Mouse (Mus musculus): ENCODE data around the gene Serpina1e.
A peak's percentile ranks its signal among the peaks of the same experiment; 100 is the strongest.

The Serpina1e gene

GRCm38 (mm10) chr12:103958798-103959197, at the start of gene Serpina1e:
Gene Serpina1e (minus strand): TSS chr12:103958975.
- Histone ChIP-seq H3K9me3 (ENCODE audit: low read length) (peaks cover 46% of the 10 kb centered on the region), H3K4me1 (replicated peaks; ENCODE audit: low read depth, low read length) (no peaks in the 10 kb centered on the region), H3K4me3 (replicated peaks; ENCODE audit: low read length) (no peak within 1 kb of the TSS), H3K27me3 (ENCODE audit: insufficient read depth, low read length) (no peaks in the 10 kb centered on the region), H3K36me3 (ENCODE audit: insufficient read depth, low read length) (no peaks in the 10 kb centered on the region)
- TF ChIP-seq CTCF (conservative IDR thresholded peaks at IDR 0.05; ENCODE audit: low read length) (no peak), NANOG (IDR thresholded peaks at IDR 0.05; ENCODE audit: borderline replicate concordance, low read length) (no peak), POU5F1 (IDR thresholded peaks at IDR 0.05; ENCODE audit: borderline replicate concordance, low read length) (no peak)

- Histone ChIP-seq H3K27me3 (ENCODE audit: insufficient read depth, low read length) (no peaks in the 10 kb centered on the region), H3K4me1 (replicated peaks; ENCODE audit: low read depth, low read length) (no peaks in the 10 kb centered on the region), H3K4me3 (replicated peaks; ENCODE audit: low read length) (no peak overlapping the region), H3K36me3 (ENCODE audit: insufficient read depth, low read length) (no peaks in the 10 kb centered on the region), H3K9me3 (ENCODE audit: low read length) (peaks cover 29% of the 10 kb centered on the region)
- TF ChIP-seq CTCF (conservative IDR thresholded peaks at IDR 0.05; ENCODE audit: low read length): peak; percentile 51
- TF ChIP-seq NANOG (IDR thresholded peaks at IDR 0.05; ENCODE audit: borderline replicate concordance, low read length): no peak
Measured at GRCm38 (mm10) chr12:104004689-104005088, 45.9 kb upstream of the Serpina1e start.

GRCm38 (mm10) chr12:104003238-104003612, 44.5 kb upstream of the Serpina1e start:
- no peaks in the 10 kb centered on the region for H3K27me3 ChIP-seq (ENCODE audit: insufficient read depth, low read length)
- TF ChIP-seq CTCF (conservative IDR thresholded peaks at IDR 0.05; ENCODE audit: low read length) (no peak), NANOG (IDR thresholded peaks at IDR 0.05; ENCODE audit: borderline replicate concordance, low read length) (no peak), POU5F1 (IDR thresholded peaks at IDR 0.05; ENCODE audit: borderline replicate concordance, low read length) (no peak)
- no peak overlapping the region for H3K4me3 ChIP-seq (replicated peaks; ENCODE audit: low read length)
- H3K36me3 ChIP-seq (ENCODE audit: insufficient read depth, low read length): no peaks in the 10 kb centered on the region
- peaks cover 30% of the 10 kb centered on the region for H3K9me3 ChIP-seq (ENCODE audit: low read length)
- H3K4me1 ChIP-seq (replicated peaks; ENCODE audit: low read depth, low read length): no peaks in the 10 kb centered on the region

- Histone ChIP-seq H3K4me3 (replicated peaks; ENCODE audit: low read length) (no peak overlapping the region), H3K4me1 (replicated peaks; ENCODE audit: low read depth, low read length) (no peaks in the 10 kb centered on the region), H3K36me3 (ENCODE audit: insufficient read depth, low read length) (no peaks in the 10 kb centered on the region), H3K27me3 (ENCODE audit: insufficient read depth, low read length) (no peaks in the 10 kb centered on the region), H3K9me3 (ENCODE audit: low read length) (peaks cover 30% of the 10 kb centered on the region)
- TF ChIP-seq CTCF (conservative IDR thresholded peaks at IDR 0.05; ENCODE audit: low read length) (no peak), POU5F1 (IDR thresholded peaks at IDR 0.05; ENCODE audit: borderline replicate concordance, low read length) (no peak), NANOG (IDR thresholded peaks at IDR 0.05; ENCODE audit: borderline replicate concordance, low read length) (no peak)
Measured at GRCm38 (mm10) chr12:104002569-104003237, 43.9 kb upstream of the Serpina1e start.

- Histone ChIP-seq H3K36me3 (ENCODE audit: insufficient read depth, low read length) (no peaks in the 10 kb centered on the region), H3K4me3 (replicated peaks; ENCODE audit: low read length) (no peak overlapping the region), H3K9me3 (ENCODE audit: low read length) (peaks cover 30% of the 10 kb centered on the region), H3K27me3 (ENCODE audit: insufficient read depth, low read length) (no peaks in the 10 kb centered on the region), H3K4me1 (replicated peaks; ENCODE audit: low read depth, low read length) (no peaks in the 10 kb centered on the region)
- no peak for TF ChIP-seq CTCF (conservative IDR thresholded peaks at IDR 0.05; ENCODE audit: low read length)
- no peak for TF ChIP-seq NANOG (IDR thresholded peaks at IDR 0.05; ENCODE audit: borderline replicate concordance, low read length)
- no peak for TF ChIP-seq POU5F1 (IDR thresholded peaks at IDR 0.05; ENCODE audit: borderline replicate concordance, low read length)
Measured at GRCm38 (mm10) chr12:104000594-104000993, 41.8 kb upstream of the Serpina1e start.

- Histone ChIP-seq H3K36me3 (ENCODE audit: insufficient read depth, low read length) (no peaks in the 10 kb centered on the region), H3K4me1 (replicated peaks; ENCODE audit: low read depth, low read length) (no peaks in the 10 kb centered on the region), H3K4me3 (replicated peaks; ENCODE audit: low read length) (no peak overlapping the region), H3K9me3 (ENCODE audit: low read length) (peaks cover 29% of the 10 kb centered on the region), H3K27me3 (ENCODE audit: insufficient read depth, low read length) (no peaks in the 10 kb centered on the region)
- TF ChIP-seq POU5F1 (IDR thresholded peaks at IDR 0.05; ENCODE audit: borderline replicate concordance, low read length) (no peak), NANOG (IDR thresholded peaks at IDR 0.05; ENCODE audit: borderline replicate concordance, low read length) (no peak), CTCF (conservative IDR thresholded peaks at IDR 0.05; ENCODE audit: low read length) (no peak)
Measured at GRCm38 (mm10) chr12:103999611-104000010, 40.8 kb upstream of the Serpina1e start.

GRCm38 (mm10) chr12:103996513-103996912, 37.7 kb upstream of the Serpina1e start:
- Histone ChIP-seq H3K9me3 (ENCODE audit: low read length) (peaks cover 19% of the 10 kb centered on the region), H3K4me1 (replicated peaks; ENCODE audit: low read depth, low read length) (no peaks in the 10 kb centered on the region), H3K36me3 (ENCODE audit: insufficient read depth, low read length) (no peaks in the 10 kb centered on the region), H3K4me3 (replicated peaks; ENCODE audit: low read length) (no peak overlapping the region), H3K27me3 (ENCODE audit: insufficient read depth, low read length) (peaks cover 5% of the 10 kb centered on the region; the same call in 1 of the 2 replicates)
- TF ChIP-seq POU5F1 (IDR thresholded peaks at IDR 0.05; ENCODE audit: borderline replicate concordance, low read length) (no peak), NANOG (IDR thresholded peaks at IDR 0.05; ENCODE audit: borderline replicate concordance, low read length) (no peak), CTCF (conservative IDR thresholded peaks at IDR 0.05; ENCODE audit: low read length) (no peak)

- peak; percentile 70 for TF ChIP-seq CTCF (conservative IDR thresholded peaks at IDR 0.05; ENCODE audit: low read length)
- no peak for TF ChIP-seq NANOG (IDR thresholded peaks at IDR 0.05; ENCODE audit: borderline replicate concordance, low read length)
- no peaks in the 10 kb centered on the region for H3K36me3 ChIP-seq (ENCODE audit: insufficient read depth, low read length)
- peaks cover 9% of the 10 kb centered on the region for H3K9me3 ChIP-seq (ENCODE audit: low read length)
- H3K27me3 ChIP-seq (ENCODE audit: insufficient read depth, low read length): peaks cover 5% of the 10 kb centered on the region; the same call in 1 of the 2 replicates
- H3K4me3 ChIP-seq (replicated peaks; ENCODE audit: low read length): no peak overlapping the region
- H3K4me1 ChIP-seq (replicated peaks; ENCODE audit: low read depth, low read length): no peaks in the 10 kb centered on the region
Measured at GRCm38 (mm10) chr12:103995292-103996072, 36.7 kb upstream of the Serpina1e start.
